Mouse (Mus musculus) limb, embryonic 15.5 days (tissue): ENCODE measurements at regions not wholly inside any gene's neighbourhood (a gene's known extent, or its start where the extent isn't known, plus 50 kb on each side); places are given as distances from the start of the nearest gene placed in this dataset.

Source experiments
- ATAC-seq: fragments of 200-750 bp; cut with Nextera tagmentation; 2 replicates; pipeline ENCODE4 v1.8.0; 2017; ENCODE audit warnings: low read depth, moderate TSS enrichment; ENCODE audit not compliant: insufficient number of reproducible peaks, low FRiP score, low TSS enrichment
- H3K27ac ChIP-seq: fragments of 300-500 bp; sonication (generic); 2 replicates; pipeline ENCODE4 v1.5.1; 2015; ENCODE audit warnings: moderate library complexity, mild to moderate bottlenecking, inconsistent platforms
- H3K27me3 ChIP-seq: fragments of 300-500 bp; sonication (generic); 2 replicates; pipeline ENCODE4 v1.6.1; 2015; ENCODE audit warnings: inconsistent platforms
- H3K36me3 ChIP-seq: fragments of 300-500 bp; sonication (generic); 2 replicates; pipeline ENCODE4 v1.6.1; 2015; ENCODE audit warnings: inconsistent platforms
- H3K4me1 ChIP-seq: fragments of 300-500 bp; sonication (generic); 2 replicates; pipeline ENCODE4 v1.6.1; 2015; ENCODE audit warnings: inconsistent platforms
- H3K4me2 ChIP-seq: fragments of 300-500 bp; sonication (generic); 2 replicates; pipeline ENCODE4 v1.6.1; 2015; ENCODE audit warnings: mild to moderate bottlenecking, inconsistent platforms
- H3K4me3 ChIP-seq: fragments of 300-500 bp; sonication (generic); 2 replicates; pipeline ENCODE4 v1.5.1; 2015; ENCODE audit warnings: mild to moderate bottlenecking, inconsistent platforms
- H3K9ac ChIP-seq: fragments of 300-500 bp; sonication (generic); 2 replicates; pipeline ENCODE4 v1.6.1; 2015; ENCODE audit warnings: inconsistent platforms
- H3K9me3 ChIP-seq: fragments of 300-500 bp; sonication (generic); 2 replicates; pipeline ENCODE4 v1.6.1; 2016; ENCODE audit warnings: inconsistent platforms
- WGBS: fragments of 180-500 bp; shearing (Covaris S2); methylation state at CpG from one replicate; pipeline ENCODE4 v1.1.7; 2015; 5-methylcytosine and 5-hydroxymethylcytosine counted together

DNA sequence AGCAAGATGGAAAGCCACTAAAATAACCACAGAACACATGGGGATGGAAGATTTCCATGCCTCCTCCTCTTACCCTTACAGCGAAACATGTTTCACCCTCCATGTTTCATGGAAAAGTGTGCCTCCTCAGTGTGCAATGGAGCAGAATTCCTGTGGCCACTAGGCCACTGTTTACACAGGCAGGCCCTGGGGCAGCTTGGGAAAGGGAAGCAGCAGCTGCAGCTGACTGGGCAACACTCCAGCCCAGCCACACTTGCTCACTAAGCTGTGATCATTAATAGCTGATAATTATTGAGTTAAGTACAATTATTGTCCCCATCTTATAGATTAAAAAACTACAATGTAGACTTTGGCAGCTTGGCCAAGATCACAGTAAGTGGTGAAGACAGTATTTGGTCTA lies 402.5 kb upstream of the Acvr2a start:
- no peak overlapping the region for H3K27ac ChIP-seq
- 88% methylated on average over 1 of the region's 1 CpGs for WGBS
- H3K36me3 ChIP-seq = no peaks in the 10 kb centered on the region
- H3K4me3 ChIP-seq = no peak overlapping the region
- H3K9ac ChIP-seq = no peak overlapping the region
- H3K27me3 ChIP-seq = no peaks in the 10 kb centered on the region
- no peaks in the 10 kb centered on the region for H3K9me3 ChIP-seq
- no peak for ATAC-seq
- H3K4me2 ChIP-seq = no peak overlapping the region
- 0 out of 2 replicates have a peak, but pooled peaks cover 3% of the 10 kb centered on the region for H3K4me1 ChIP-seq

DNA sequence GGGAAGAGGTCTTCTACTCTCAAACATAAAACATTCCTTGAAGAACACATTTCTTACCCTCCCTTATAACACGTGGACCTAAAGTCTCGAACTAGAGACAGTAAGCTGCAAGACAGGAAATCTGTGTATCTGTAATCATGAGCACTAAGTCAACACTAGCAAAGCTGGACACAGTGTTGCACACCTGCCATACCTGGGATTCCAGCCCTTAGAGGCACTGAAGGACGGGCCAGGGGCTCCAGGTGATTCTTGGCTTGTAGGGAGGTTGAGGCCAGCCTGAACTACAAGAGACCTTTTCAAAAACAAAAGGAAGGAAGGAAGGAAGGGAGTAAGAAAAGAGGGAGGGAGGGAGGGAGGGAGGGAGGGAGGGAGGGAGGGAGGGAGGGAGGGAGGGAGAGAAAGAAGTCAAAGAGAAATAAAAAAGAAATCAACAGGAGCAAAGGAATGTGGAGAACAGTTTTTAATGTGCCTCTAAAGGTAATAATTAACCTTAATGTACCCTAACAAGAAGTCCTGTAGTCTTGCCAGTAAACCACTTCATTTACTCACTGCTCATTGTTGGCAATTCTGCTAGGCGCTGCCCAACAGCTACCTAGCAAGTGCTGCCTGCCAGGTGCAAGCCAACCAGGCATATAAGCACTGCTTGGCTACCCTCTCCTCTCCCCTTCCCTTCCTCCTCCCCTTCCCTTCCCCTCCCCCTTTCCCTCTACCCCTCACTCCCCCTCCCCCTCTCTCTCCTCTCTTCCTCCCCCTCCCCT lies 401.0 kb upstream of the Acvr2a start:
- no peak overlapping the region for H3K27ac ChIP-seq
- WGBS = 68% methylated on average over 4 of the region's 4 CpGs
- no peaks in the 10 kb centered on the region for H3K27me3 ChIP-seq
- H3K36me3 ChIP-seq = no peaks in the 10 kb centered on the region
- H3K4me1 ChIP-seq = 0 out of 2 replicates have a peak, but pooled peaks cover 3% of the 10 kb centered on the region
- no peak overlapping the region for H3K4me3 ChIP-seq
- no peak overlapping the region for H3K9ac ChIP-seq
- H3K9me3 ChIP-seq = no peaks in the 10 kb centered on the region
- H3K4me2 ChIP-seq = no peak overlapping the region
- ATAC-seq = no peak

DNA sequence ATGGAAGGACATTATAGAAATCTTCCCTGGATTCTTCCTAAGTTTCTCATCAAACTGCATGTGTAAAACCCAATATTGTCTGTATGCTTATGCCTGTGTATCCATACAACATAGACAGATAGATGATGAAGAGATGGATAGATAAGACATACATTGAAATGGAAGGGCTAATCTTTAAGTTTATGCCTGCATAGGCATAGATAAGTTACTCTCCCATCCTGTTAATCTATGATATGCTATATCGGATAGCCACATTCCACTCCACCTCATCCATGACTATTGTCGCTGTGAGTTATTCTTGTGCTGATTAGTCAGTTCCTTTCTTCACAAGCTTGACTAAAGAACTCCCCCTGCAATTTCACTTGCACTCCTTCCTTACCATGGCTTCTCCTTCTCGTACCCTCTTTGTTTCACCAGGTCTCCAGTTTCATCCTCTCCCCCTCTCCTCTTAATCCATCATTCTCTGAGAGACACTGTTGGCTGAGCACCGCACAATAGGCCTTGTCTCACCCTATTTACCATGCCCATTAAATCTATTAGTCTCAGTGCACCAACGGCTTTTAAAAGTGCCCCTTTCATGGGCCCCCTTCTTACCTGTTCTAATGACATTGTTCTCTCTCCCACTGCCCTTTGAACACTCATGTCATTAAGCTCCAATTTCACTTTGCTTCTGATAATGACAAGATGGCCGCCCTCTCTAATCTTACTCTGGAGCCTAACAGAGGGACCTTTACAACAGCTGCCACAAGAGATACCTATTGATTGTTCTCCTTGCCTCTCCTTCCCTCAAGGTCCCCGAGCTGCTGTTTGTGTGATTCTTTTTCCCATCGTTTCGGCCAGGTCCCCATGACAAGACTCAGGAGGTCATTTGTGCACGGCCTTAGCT lies 399.1 kb upstream of the Acvr2a start:
- Histone ChIP-seq H3K9ac (no peak overlapping the region), H3K36me3 (no peaks in the 10 kb centered on the region), H3K4me1 (peaks cover 3% of the 10 kb centered on the region; the same call in 1 of the 2 replicates), H3K9me3 (no peaks in the 10 kb centered on the region), H3K4me3 (no peak overlapping the region), H3K27me3 (no peaks in the 10 kb centered on the region), H3K27ac (no peak overlapping the region), H3K4me2 (no peak overlapping the region)
- WGBS = 71% methylated on average over 10 of the region's 10 CpGs
- no peak for ATAC-seq

DNA sequence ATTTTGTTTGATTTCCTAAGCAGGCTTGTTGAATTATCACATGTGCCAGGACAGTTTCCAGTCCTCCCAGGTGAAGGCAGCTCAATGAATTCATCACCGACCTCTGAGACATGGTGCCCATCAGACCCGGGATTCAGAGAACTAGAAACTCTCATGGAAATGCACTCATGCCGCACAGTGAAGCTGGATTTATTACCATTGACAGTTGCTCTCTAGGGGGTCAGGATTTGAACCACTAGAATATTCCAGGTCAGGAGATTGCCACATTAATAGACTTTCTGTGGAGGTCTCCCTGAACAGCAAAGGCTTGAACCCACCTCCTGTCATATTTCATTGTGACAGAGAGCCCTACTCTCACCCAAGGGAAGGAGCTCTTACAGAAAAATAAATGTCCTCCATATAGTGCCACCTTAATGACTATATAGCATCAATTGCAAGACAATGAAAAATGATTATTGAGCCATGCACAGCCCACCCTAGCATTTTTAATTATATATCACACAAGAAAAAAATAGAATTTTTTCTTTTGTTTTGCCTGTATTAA lies 397.6 kb upstream of the Acvr2a start:
- ATAC-seq = no peak
- H3K4me3 ChIP-seq = no peak overlapping the region
- no peak overlapping the region for H3K4me2 ChIP-seq
- no peaks in the 10 kb centered on the region for H3K27me3 ChIP-seq
- no peaks in the 10 kb centered on the region for H3K9me3 ChIP-seq
- peaks cover 3% of the 10 kb centered on the region; the same call in 1 of the 2 replicates for H3K4me1 ChIP-seq
- H3K27ac ChIP-seq = no peak overlapping the region
- 72% methylated on average over 3 of the region's 3 CpGs for WGBS
- no peak overlapping the region for H3K9ac ChIP-seq
- no peaks in the 10 kb centered on the region for H3K36me3 ChIP-seq

DNA sequence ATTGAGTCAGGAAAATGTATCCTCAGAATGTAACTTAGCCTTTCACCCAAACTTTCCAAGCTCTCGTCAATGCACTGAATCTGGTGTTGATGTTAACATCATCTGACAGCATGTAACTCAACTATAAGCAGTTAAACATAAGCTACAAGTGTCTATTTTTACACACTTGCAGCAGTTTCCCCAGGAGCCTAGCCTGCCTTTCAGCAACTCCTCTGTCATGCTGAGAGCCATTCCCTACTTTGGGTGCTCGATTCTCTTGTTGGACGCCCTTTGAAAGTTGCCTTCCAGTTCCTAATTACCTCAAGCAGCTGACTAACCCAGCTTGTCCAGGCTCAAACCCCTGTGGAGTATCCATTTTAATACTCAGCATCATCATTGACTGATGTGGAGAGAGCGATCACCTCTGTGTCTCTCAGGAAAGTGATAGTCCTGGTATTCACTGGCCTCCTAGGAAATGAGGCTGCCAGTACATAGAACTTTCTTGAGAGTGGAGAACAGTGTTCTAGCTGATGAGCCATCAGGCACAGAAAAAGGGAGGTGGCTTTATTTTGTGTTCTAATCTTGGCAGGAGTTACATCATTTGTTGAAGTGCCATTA lies 396.8 kb upstream of the Acvr2a start:
- peaks cover 3% of the 10 kb centered on the region; the same call in 1 of the 2 replicates for H3K4me1 ChIP-seq
- H3K9me3 ChIP-seq = no peaks in the 10 kb centered on the region
- H3K36me3 ChIP-seq = no peaks in the 10 kb centered on the region
- no peak for ATAC-seq
- H3K4me3 ChIP-seq = no peak overlapping the region
- no peak overlapping the region for H3K9ac ChIP-seq
- H3K27me3 ChIP-seq = no peaks in the 10 kb centered on the region
- no peak overlapping the region for H3K4me2 ChIP-seq
- 71% methylated on average over 4 of the region's 4 CpGs for WGBS
- no peak overlapping the region for H3K27ac ChIP-seq

DNA sequence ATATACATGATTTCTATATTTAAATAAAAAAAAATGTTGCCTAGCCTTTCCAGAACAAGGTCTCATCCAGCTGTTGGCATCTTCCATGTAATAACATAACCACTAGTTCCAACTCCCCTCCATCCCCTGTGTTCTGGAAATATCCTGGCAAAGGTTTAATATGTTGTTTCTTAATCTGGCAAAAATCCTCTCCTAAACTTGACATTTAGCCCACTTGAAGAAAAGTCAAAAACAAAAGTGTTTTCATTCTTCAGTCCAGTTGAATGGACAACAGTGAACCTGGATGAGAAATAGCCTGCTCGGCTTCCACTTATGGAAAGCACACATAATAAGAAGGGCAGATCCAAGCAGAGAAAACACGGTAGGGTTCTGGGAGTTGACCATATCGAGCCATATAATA lies 393.1 kb upstream of the Acvr2a start:
- no peak for ATAC-seq
- Histone ChIP-seq H3K4me3 (no peak overlapping the region), H3K27ac (no peak overlapping the region), H3K4me2 (no peak overlapping the region), H3K4me1 (peaks cover 6% of the 10 kb centered on the region; the same call in 1 of the 2 replicates), H3K27me3 (no peaks in the 10 kb centered on the region), H3K9ac (no peak overlapping the region), H3K9me3 (no peaks in the 10 kb centered on the region), H3K36me3 (no peaks in the 10 kb centered on the region)
- 86% methylated on average over 3 of the region's 3 CpGs for WGBS

DNA sequence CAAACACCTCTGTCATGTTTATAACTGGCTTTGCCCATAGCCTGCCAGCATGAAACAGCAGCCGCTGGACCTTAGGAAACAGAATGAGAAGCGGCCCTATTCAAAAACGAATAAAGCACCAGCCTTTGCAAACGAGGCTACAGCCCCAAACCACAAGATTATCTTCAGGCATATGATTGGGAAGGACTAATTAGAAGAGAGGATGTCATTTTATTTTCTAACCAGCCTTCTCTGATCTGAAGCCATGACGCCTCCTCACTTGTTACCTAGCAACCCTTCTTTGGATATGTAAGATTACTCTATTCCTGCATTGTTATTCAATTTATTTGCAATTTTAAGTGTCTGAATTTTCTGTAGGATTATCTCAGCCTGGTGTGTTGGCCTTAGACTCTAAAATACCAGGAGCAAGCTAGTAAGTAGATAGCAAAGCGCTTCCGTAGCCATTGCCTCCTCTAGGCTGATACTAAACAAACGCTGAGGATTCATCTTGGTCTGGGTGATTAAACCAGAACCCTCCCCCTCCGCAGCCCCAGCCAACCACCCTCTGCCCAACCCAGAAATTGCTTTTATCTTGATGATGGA lies 390.0 kb upstream of the Acvr2a start:
- peaks cover 6% of the 10 kb centered on the region; the same call in 1 of the 2 replicates for H3K4me1 ChIP-seq
- H3K4me2 ChIP-seq = no peak overlapping the region
- H3K4me3 ChIP-seq = no peak overlapping the region
- no peaks in the 10 kb centered on the region for H3K27me3 ChIP-seq
- WGBS = 53% methylated on average over 9 of the region's 9 CpGs
- ATAC-seq = no peak
- no peaks in the 10 kb centered on the region for H3K9me3 ChIP-seq
- H3K36me3 ChIP-seq = no peaks in the 10 kb centered on the region
- H3K27ac ChIP-seq = no peak overlapping the region
- no peak overlapping the region for H3K9ac ChIP-seq

DNA sequence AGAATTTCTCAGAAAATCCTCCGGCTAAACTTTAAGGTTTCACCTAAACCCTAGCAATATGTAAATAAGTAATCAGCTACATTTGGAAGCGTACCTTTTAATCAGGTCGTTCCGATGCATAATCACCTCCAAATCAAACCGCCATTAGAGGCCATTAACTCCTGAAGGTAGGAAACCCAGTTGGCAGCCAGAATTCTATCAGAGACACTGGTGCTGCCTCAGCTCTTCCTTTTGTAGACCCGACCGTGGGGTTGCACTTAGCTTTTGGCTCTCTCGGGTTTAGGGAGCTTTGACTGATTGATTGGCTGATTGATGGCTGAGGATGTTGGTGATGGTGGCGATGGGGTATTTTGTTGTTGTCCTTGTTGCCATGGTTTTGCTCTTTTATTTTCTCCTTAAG lies 389.3 kb upstream of the Acvr2a start:
- WGBS = 41% methylated on average over 9 of the region's 9 CpGs
- no peak for ATAC-seq
- Histone ChIP-seq H3K4me2 (no peak overlapping the region), H3K36me3 (no peaks in the 10 kb centered on the region), H3K27me3 (no peaks in the 10 kb centered on the region), H3K4me3 (no peak overlapping the region), H3K4me1 (peaks cover 6% of the 10 kb centered on the region; the same call in 1 of the 2 replicates), H3K9ac (no peak overlapping the region), H3K9me3 (no peaks in the 10 kb centered on the region), H3K27ac (no peak overlapping the region)

DNA sequence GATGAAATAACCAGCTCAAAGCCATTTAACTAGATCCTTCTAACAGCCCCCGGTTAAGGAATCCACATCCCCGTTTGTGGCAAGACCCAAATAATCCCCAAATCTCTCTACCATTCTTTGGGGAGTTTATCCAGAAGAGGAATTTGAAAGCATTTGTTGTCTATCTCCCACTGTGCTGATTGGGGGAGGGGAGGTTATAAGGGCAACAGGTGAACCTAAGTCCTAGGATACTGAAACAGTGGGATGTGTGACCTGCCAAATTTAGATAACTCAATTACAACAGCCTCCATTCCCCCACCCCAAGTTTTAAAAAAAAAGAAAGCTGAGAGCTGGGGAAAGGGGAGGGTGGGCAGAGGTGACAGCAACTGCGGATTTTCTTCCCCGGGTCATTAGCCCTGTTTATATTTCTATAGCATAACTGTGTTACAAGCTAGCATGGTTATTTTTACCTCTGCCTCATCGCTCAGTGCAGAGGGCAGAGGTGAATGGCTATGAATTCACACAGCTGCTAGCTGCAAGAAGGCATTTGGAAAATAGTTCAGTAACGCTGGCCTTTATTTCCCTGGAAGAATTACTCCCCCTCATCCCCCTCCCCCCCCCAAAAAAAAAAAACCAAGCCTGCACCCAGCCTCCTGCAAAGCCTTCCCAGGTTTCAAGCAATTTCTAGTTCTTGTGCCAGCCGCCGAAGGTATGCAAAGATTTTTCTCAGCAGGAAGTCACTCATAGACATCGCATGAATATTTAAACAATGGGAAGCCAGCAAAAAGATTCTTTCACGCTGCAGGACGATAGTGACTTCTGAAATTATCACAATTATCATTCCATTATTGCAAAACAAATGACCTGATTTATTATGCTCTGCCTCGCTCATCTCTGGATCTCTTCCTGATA lies 388.5 kb upstream of the Acvr2a start:
- Histone ChIP-seq H3K4me2 (no peak overlapping the region), H3K27me3 (no peaks in the 10 kb centered on the region), H3K4me3 (no peak overlapping the region), H3K36me3 (no peaks in the 10 kb centered on the region), H3K9ac (no peak overlapping the region), H3K9me3 (no peaks in the 10 kb centered on the region), H3K27ac (no peak overlapping the region), H3K4me1 (peaks cover 3% of the 10 kb centered on the region; the same call in 1 of the 2 replicates)
- ATAC-seq = peak; percentile 48; the same call in 1 of the 2 replicates
- WGBS = 28% methylated on average over 12 of the region's 12 CpGs

DNA sequence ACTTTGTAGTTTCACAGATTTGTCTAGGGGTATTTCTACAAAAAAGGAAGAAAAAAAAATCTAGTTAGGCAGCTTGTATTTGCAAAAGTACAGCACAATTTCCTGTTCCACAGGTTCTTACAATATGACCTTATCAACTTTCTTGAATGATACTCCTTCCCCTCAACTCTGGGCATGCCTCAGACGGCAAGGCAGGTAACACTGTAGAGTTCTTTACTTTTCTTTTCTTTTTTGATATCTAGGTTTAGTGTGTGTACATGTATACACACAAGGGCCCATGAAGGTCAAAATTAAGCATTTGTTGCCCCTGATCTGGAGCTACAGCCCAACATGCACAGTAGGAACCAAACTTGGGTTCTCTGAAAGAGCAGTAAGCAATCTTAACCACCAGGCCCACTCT lies 381.4 kb upstream of the Acvr2a start:
- H3K4me1 ChIP-seq = no peaks in the 10 kb centered on the region
- no peak overlapping the region for H3K4me3 ChIP-seq
- 0 out of 2 replicates have a peak overlapping the region, but pooled peaks have one; percentile 40 for H3K27ac ChIP-seq
- H3K9me3 ChIP-seq = no peaks in the 10 kb centered on the region
- no peak overlapping the region for H3K9ac ChIP-seq
- H3K36me3 ChIP-seq = no peaks in the 10 kb centered on the region
- WGBS = 61% methylated on average over 1 of the region's 1 CpGs
- ATAC-seq = no peak
- no peak overlapping the region for H3K4me2 ChIP-seq
- H3K27me3 ChIP-seq = no peaks in the 10 kb centered on the region
